Mouse (Mus musculus) granulocyte monocyte progenitor cell, adult 5-6 weeks (primary cell): Measurements from ENCODE around the gene Fhl3. TPM values are rescaled to one million over a fixed set of nuclear protein-coding genes. Genes with fewer than 3 reads are reported as not detected.

Experiments used
- ATAC-seq: replicated peaks from 2 replicates; pipeline ENCODE4 v1.8.0; 2016; ENCODE audit warnings: mild to moderate bottlenecking, moderate TSS enrichment, inconsistent platforms; ENCODE audit not compliant: poor library complexity, severe bottlenecking
- total RNA-seq, 2 experiments: library from RNA; stranded (forward) in 1 of 2; stranded (reverse) in 1 of 2; fragments of 200-712, 200-1000 nt in 1 of 2; fragments of >200 nt in 1 of 2; fragmentation: Nextera tagmentation in 1 of 2; gene quantifications; 2 replicates each; pipeline ENCODE4 v1.2.3; 2014 to 2017

Fhl3 gene
- total RNA-seq, 2 experiments from 2014 or later, result 5.0 to 10.4 TPM

GRCm38 (mm10) chr4:124675958-124676357, 24.5 kb upstream of the Fhl3 start:
- ATAC-seq, result no peak

- peak; percentile 50 for ATAC-seq
These were observed 18.2 kb upstream of the Fhl3 start for GRCm38 (mm10) chr4:124682270-124682669.

- ATAC-seq, result peak; percentile 48; the same call in 1 of the 2 replicates
These were observed 17.0 kb upstream of the Fhl3 start for GRCm38 (mm10) chr4:124683474-124683873.

- ATAC-seq, result no peak
These were observed 15.5 kb upstream of the Fhl3 start for GRCm38 (mm10) chr4:124685004-124685403.

DNA sequence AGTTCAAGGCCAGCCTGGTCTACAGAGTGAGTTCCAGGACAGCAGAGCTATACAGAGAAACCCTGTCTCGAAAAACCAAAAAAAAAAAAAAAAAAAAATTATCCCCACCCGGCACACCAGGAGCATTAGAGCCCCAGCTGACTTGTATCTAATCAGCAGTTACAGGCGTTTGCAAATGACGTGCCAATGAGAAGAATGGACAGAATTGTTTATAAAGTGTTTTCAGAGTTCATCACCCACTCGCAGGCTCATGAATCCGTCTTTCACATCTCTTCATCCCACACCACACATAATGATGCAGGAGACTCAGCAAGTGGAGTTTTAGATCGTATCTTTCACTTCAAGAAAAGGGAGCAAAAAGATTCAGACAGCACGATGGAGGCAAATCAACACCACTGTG, 15.0 kb upstream of the Fhl3 start:
- ATAC-seq, result no peak

- ATAC-seq, result no peak
These were observed 14.6 kb upstream of the Fhl3 start for GRCm38 (mm10) chr4:124685897-124686402.

GRCm38 (mm10) chr4:124691455-124691854, 9.0 kb upstream of the Fhl3 start:
- ATAC-seq, result no peak

- ATAC-seq, result no peak
These were observed 8.1 kb upstream of the Fhl3 start for GRCm38 (mm10) chr4:124692416-124692861.

GRCm38 (mm10) chr4:124693135-124693894, 7.2 kb upstream of the Fhl3 start, which contains the start of gene Utp11:
TSS of gene Utp11 (minus strand) at chr4:124693600.
- peak; percentile 88 for ATAC-seq

DNA sequence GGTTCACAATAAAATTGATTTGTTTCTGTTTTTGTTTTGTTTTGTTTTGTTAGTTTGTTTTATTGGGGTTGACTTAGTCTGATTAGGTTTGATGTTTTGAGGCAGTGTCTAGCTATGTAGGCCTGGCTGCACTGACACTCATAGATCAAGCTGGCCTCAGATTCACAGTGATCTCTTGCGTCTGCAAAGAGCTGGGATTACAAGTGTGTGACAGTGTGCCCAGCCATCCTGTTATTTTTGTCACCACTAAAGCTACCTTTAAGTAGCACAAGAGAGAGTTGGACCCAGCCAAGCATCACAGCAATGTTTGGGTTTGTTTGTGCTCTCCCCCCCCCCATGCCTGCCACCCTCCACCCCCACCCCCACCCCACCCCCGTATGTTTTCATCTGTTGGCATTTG, 5.9 kb upstream of the Fhl3 start:
- no peak for ATAC-seq

DNA sequence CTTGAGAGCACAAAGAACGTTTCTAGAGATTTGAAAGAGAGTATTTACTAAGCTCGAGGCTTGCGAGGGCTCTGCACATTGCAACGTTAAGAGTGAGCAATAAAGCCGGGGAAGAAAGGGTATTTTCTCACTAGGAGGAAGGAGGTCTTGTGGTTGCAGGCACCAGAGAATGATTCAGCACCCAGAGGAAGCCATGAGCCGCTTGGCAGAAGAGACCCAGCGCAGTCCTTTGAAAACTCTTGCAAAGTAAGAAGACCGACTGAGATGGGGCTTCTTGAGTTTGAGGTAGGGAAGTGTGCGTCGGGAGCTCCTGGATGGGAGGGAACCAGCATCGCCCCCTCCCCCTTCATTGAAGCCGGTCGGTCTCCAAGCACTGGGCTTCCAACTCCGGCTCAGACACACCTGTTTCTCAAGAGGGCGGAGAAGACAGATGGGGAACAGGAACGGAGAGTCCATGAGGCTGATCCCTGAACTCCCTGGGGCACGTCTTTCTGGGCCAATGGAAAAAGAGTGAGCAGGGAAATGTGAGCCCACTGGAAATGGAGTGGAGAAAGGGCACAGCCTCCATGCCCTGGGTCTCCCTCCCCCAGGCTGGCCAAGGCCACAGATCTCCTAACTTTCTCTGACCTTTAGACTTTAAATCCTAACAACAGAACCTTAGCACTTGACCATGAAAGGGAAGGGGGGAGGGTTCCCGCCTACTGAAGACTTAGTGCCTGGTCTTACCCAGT, 4.5 kb upstream of the Fhl3 start:
- peak; percentile 43 for ATAC-seq

- no peak for ATAC-seq
These were observed 710 bp upstream of the Fhl3 start for GRCm38 (mm10) chr4:124699791-124700190.

DNA sequence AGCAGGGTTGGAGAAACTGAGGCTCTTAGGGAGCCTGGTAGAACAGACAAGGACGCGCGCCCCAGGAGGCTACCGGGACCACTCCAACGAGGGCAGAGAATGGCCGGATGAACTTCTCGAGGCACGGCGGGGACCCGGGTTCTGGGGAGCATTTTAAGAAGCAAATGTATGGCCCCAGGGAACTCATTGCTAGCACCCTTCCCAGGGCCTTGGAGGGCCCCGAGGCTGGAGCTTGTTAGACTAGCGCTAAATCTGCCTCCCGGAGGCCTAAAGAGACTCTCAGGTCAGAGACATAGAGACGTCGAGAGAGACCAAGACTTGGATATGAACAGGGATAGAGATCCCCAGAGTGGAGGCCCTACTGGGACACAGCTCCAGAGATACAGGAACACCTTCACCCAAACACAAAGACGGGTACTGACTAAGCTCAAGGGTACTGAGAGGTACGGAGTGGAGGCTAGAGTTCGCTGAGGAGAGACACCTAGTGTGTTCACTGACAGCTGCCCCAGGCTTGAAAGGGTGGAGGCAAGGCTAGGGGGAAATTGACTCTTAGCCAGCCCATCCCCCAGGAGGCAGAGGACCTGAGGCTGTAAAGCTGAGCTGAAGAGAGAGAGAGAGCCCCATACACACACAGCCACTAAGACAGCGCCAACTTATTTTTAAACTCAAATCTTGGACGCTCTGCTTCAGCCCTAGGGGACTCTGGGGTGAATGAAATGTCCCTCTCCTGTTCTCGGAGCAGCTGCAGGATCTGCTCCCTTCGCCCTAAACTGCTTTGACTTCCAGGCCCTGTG, 748 bp downstream of the Fhl3 start:
- ATAC-seq, result no peak

DNA sequence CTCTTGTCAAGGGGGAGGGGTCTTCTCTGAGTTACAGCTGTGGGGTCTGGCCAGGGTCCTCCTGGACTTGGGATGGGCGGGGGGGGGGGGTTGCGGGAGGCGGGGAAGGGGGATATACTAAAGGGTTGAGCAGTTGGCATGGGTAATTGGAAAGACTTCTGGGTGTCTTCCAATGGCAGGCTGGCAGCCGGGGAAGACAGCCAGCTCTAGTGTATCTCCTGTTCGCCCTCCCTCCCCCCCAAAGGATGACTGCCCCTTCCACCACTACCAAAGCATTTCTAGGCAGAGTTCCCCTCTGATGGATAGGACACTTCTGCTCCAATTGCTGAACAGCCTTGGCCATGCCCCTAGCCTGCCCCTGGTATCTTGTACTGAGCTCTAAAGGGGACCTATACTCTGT, 1.4 kb downstream of the Fhl3 start:
- ATAC-seq, result no peak

GRCm38 (mm10) chr4:124703406-124703805, 2.9 kb downstream of the Fhl3 start:
- ATAC-seq, result 0 out of 2 replicates have a peak, but pooled peaks have one; percentile 8

- peak; percentile 7; the same call in 1 of the 2 replicates for ATAC-seq
These were observed 3.6 kb downstream of the Fhl3 start for GRCm38 (mm10) chr4:124703881-124704796.

GRCm38 (mm10) chr4:124704797-124705474, 4.4 kb downstream of the Fhl3 start:
- peak; percentile 6 for ATAC-seq

DNA sequence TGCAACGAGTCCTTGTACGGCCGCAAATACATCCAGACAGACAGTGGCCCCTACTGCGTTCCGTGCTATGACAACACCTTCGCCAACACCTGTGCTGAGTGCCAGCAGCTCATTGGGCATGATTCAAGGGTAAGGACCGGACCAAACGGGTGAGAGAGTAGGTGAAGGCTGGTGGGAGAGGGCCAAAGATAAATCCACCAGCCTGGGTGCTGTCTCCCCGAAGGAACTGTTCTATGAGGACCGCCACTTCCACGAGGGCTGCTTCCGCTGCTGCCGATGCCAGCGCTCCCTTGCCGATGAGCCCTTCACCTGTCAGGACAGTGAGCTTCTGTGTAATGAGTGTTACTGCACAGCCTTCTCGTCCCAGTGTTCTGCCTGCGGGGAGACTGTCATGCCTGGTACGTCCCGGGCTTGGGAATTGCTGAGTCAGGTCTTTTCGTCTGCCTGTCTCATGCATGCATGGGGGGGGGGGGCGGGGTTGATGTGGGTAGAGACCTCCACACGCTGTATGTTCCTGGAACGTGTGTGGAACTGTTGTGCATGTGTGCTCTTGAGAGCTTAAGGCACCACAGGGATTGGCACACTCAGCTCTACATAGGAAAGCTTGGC, 5.3 kb downstream of the Fhl3 start:
- ATAC-seq, result no peak
